Mouse (Mus musculus): ENCODE data around the gene Gm21954.
A peak's percentile ranks its signal among the peaks of the same experiment; 100 is the strongest.

Gm21954 gene

DNA sequence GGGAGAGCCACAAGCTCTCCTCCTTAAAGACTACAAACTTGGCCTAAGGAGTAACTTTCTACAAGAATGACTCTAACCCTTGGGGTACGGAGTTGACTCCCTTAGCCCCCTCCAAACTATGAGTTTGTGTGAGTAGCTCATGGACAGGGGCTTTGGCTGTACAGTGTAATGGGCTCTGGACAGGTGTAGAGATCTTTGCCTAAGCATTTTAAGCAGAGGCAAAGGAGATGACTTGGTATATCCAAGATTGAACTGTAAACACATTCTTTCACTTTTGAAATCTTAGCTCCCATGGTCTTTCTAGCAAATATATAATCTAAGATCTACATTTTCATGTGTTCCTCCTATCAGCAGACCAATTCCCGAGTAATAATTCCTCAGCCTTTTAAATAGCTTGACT is at the start of gene Gm21954:
Gm21954 (minus strand) TSS at position 101 of the 400 bp plus-strand sequence.
- DNase-seq (ENCODE audit: low read depth, low spot score) = no peak

DNA sequence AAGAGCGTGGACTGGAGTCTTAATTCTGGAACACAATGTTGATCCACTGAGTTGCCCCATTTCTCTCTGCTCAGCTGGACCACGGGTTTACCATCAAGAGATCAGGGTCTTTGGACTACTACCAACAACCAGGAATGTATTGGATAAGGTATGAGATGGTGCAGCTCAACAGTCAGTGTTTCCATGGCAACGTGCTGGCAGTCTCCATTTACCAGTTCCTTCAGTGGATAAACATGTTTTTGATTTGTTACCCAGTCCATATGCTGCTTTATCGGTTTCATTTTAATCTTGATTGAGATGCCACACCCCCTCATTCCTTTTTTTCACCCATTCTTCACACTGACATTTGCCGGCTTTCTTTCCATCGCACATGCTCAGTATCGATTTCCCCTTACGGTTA is 49.8 kb upstream of the Gm21954 start:
- no peak for DNase-seq (ENCODE audit: low read depth, low spot score)

DNA sequence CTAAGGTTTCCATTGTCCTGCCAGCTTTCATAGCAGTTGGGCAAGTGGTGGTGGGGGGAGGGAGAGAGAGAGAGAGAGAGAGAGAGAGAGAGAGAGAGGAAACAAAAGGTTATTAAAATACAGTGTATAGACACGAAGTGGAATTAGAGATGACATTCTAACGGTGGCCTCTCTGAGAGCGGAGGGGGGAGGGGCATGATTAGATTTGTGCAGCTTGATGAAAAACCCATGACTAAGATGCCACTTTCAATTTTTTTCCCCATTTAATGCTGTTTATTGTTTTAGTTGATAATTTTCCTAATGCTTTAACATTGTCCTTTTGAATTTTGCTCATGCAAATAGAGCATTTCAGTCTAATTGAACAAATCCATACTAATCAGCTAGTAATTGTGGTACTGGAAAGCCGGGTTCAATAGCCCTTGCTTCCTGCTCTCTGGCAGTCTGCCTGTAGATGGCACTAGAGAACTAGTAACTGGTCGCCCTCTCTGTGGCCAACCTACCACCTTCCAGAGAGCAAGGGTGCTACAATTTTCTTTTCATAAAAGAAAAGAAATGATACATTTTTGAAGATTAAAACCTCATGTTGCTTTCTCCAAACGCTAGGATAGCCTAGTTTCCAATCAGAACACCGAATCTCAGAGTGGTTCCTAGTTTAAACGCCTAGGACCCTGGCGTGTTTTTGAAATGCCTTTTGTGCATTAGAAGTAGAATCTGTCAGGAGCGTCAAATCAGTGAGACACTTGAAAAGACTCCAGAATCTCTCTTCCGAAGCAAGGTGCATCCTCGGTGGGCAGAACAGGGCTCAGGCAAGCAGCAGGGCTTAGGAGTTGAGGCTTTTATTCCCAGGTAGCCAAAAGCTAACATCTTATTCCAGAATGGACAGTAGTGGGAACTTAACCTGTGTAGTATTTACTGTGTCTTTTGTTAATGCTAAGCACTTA is 48.5 kb upstream of the Gm21954 start:
- DNase-seq (ENCODE audit: low read depth, low spot score) = peak; percentile 58

DNA sequence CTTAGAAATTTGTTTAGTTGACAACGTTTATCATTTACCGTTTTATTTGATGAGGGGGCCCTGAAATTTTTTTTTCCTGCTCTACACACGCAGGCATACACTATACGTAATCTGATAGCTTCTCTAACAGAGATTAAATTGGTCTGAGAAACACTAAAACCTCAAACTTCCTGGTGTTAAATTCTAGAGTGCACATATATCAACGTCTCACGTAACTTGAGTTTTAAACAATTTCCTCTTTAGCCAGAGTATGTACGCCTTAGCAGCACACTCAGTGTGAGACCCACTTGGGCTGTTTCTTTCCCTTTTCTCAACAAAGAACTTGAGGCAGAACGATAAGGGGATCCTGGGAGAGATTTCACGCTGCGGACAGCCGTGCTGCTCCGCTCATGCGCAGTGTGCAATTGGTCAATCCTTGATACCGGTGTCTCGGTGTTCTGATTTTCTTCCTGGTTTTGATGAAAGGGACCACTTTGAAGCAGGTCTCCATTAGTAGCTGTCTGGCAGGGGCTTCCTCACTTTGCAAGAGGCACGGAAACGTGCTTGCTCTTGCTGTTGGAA is 45.5 kb upstream of the Gm21954 start:
- no peak for DNase-seq (ENCODE audit: low read depth, low spot score)

DNA sequence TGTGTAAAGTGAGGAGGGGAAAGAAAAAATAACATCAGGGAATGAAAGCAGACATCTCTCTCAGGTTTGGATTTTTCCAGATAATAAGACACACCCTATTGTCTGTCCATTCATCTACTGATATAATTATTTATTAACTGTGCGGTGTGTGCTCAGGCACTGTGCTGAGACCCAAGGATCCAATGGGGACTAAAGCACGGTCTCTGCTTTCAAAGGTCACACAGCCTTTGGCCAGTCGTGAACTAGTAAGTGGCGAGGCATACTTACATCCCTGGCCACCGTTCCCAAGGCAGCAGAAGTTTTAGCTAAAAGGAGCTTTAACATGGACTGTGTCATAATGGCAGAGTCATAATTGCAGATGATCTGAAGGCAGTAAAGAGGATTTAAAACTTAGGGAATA is 44.0 kb upstream of the Gm21954 start:
- no peak for DNase-seq (ENCODE audit: low read depth, low spot score)

DNA sequence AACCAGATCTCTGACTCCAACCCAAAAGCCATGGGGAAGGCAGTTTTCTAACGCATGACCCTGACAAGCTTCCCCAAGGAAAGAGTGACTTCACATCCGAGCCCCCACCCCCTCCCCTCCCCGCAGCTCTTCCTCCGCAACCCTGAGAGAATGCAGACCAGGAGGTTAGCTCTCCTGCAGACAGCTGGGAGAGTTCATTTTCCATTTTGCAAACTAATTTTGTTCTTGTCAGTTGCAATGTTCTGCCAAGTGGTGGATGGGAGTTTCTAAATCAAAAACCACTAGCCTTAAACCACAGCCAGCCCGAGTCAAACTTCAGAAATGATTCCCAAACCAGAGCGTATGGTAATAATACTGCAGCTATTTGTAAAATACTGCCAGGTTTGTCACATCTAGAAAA is 39.6 kb upstream of the Gm21954 start:
- peak; percentile 34 for DNase-seq (ENCODE audit: low read depth, low spot score)

DNA sequence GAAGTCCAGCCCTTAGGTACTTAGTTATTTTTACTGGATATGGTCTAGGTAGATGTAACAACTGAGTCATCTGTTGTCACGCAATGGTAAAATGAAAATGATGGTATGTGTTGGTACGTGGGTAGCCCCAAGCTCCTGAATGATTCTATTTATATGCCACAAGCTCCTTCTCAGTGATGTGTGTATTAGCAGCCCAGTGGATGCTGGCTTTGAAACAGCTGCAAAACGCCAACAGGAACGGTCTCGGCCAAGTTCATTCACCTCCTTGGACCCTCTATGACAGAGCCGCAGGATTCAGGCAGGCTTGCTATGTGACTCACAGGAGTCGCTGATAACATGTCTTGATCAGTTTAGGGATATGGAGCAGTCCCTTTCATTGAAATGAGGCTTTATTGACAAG is 38.2 kb upstream of the Gm21954 start:
- DNase-seq (ENCODE audit: low read depth, low spot score) = no peak

DNA sequence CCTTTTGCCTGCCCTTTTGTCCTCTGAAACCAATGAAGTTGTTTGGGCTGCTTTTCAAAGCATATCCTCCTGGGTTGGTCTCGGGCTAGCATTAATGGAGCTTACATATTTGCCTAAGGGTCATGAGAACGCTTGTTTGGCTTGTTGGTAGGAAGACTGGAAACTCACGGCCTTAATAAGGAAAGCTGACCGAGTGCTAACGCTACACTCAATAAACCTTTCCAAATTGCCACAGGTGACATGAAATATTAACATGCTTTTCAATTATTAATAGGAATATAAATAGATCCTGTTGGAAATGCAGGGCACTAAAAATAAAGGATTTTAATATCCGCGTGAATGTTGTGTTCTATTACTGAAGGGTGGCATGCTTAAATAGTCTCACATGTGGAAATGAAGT is 27.3 kb upstream of the Gm21954 start:
- DNase-seq (ENCODE audit: low read depth, low spot score) = no peak

DNA sequence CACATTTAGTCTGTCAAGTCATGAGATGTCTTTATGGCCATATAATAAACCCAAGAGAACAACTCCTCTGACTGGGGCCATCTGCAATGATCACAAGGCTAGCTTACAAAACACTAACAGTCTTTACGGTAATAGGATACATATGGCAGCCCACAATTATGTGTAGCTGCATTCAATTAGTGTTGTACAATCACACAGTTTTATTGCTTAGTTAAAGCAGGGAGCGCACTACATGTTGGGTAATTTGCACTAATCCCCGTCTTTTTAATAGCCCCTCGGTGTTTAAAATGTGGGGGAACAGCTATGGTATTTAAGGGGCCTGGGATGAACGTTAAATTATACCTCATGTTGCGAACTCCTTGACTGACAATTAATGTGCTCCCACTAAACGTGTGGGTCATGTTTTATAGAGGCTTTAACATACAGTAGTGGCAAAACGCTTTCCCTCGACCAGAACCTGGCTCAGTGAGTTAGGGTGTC is 24.5 kb upstream of the Gm21954 start:
- DNase-seq (ENCODE audit: low read depth, low spot score) = no peak

DNA sequence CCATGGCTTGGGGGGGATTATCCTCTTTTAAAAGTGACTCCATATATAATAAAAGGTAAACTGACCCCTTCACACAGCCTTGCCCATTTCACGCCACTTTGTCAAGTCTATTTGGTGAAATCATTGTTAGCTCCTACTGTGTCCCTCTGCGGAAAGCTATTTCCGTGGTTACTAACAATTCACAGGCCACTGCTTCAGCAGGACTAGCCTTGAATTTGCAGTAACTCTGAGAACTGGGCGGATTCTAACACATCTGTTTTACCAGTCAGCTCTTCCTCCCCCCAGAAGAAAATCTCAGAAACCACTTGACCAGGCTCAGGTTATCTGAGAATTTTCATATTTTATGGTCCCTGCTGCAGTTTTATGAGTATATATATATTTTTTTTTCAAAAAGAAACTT is 23.9 kb upstream of the Gm21954 start:
- DNase-seq (ENCODE audit: low read depth, low spot score) = no peak

DNA sequence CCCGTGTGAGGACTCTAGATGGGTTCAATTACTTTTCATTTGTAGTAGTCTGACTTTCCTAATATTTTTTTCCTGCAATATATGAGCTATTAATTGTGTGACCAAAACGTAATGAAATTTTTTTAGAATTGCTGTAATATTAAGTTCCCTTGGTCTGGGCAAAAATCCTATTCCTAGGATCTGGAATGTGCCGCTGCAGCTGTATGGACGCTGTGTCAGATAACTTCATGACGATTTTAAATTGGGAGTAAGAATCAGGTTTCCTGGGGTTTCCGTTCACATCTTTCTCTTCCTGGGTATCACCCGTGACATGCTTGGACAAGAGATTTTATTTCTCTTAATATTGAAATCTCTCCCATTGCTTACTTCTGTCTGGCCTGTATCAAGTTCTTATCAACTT is 23.2 kb upstream of the Gm21954 start:
- DNase-seq (ENCODE audit: low read depth, low spot score) = no peak

DNA sequence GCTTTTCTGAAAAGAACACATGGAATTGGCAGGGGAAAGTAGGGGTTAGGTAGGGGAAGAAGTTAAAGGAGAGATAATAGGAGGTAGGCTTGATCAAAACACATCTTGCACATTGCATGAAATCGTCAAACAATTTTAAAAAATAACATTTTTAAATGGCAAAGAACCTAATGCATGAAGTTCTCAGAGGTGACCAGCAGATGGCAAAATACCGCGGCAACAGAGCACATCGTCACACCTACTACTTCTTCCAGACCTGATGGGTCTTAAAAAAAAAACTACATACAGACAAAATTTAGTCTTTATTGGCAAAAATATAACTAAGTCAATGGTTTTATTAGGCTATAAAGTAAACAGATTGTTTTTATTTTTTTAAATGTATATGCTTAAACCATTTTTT is 22.3 kb upstream of the Gm21954 start:
- DNase-seq (ENCODE audit: low read depth, low spot score) = no peak

DNA sequence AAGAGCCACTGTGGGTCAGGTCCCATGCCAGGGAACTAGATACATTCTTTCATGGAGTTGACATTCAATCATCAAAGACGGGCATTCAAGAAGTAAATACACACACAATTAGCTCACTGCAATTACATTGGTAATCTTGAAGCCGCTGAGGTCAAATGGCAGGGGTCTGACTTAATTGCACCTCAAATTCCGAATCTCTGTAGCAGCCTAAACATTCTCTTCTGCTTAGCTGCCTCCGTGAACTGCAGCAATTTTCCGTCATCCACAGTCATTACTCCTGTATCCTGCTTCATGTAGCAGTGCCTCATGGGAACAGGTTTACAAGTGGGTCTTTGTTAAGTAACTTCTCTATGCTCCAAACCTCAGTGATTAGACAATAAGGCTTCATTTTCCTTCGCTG is 20.0 kb upstream of the Gm21954 start:
- DNase-seq (ENCODE audit: low read depth, low spot score) = no peak

DNA sequence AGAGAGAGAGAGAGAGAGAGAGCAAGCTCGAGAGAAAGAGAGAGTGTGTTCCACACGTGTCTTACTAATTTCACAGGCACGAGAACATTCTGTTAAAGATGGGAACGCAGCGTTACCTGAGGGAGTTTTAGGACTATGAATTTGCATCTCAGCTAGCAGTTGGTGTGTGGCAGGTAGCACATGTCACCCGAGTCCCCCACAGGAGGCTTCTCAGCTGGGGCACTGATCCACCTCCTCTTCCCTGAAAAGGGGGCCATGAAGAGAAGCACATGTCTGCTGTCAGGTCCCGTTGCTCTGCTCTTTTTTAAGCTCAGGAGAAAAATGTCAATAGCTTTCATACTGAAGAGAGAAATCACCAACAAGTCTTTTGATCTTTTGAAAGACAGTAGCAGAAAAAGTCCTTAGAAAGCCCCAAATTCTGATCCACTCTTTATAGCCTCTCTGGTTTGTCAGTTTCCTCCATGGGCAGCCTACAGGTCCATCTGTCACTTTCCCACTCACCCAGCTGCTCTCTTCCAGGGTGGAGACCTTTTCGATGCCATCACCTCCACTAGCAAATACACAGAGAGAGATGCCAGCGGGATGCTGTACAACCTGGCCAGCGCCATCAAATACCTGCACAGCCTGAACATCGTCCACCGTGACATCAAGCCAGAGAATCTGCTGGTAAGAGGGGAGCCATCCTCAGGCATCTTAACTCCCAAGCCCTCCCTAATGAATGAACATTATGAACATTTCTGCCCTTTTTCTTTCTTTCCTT is 17.4 kb upstream of the Gm21954 start:
- no peak for DNase-seq (ENCODE audit: low read depth, low spot score)

DNA sequence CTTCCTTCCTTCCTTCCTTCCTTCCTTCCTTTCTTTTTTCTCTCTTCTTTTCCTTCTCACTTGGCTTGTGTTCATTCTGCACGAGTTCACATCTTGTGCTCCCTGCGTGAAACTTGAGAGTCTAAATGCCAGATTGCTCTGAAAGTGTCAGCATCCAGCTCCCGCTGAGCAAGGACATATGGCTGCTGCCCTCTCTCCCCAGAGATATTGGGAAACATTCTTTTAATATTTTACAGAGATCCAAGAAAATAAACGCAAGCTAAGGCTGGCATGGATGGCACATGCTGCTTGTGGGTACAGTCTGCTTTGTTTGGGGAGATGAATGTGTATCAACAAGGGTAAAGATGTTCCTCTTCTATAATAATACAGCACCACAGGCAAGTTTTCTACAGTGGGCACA is 11.3 kb upstream of the Gm21954 start:
- no peak for DNase-seq (ENCODE audit: low read depth, low spot score)

DNA sequence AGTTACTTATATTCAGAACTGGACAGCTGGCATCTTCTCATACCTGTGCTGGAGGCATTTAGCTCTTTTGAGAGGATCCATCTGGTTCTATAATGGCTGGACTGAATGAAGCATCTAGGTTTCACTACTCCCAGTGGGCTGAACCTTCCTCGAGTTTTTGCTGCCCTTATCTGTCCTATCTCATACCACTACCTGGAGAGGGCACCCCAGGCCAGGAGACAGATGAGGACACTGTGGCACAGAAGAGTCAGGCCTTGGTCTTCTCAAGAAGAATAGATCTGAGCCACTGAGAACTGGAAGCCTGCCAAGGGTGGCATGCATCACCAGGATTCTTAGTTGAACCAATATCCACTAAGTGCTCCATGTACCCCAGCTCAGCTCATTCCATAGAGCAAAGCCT is 9.1 kb upstream of the Gm21954 start:
- no peak for DNase-seq (ENCODE audit: low read depth, low spot score)

DNA sequence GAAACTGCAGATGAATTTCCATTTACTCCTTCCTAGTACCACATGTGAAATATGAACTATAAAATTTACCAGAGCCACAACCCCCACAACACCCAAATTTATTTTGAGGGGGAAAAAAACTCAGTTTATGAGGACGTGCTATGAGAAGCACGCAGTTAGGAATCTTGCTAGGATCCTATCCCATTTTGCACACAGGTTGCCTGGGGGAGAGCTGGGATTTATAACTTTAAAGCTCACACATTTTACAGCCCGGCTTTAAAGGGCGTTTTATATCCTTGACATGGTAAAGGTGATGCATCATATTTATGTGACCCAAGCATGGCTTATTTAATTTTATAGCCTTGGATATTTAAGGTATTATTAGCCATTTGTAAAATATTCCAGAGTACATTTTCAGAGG is 7.3 kb upstream of the Gm21954 start:
- DNase-seq (ENCODE audit: low read depth, low spot score) = no peak

DNA sequence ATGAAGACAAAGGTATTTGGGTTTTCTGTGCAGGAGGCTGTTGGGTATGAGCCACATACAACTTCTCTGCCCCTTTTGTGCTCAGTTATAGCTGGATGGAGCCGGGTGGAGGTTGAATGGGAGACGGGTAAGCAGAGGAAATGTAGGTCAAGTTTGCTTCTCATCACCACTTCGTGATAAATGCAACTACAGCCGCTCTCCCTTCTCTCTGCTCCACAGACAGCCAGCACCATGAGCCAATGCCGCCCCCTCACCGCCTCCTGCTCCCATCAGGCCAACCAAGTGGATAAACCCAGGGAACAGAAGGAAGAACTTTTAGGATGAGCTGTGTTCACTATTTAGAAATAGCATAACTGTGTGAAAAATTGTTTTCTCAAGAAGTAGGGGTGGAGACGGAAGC is 4.7 kb upstream of the Gm21954 start:
- DNase-seq (ENCODE audit: low read depth, low spot score) = no peak

DNA sequence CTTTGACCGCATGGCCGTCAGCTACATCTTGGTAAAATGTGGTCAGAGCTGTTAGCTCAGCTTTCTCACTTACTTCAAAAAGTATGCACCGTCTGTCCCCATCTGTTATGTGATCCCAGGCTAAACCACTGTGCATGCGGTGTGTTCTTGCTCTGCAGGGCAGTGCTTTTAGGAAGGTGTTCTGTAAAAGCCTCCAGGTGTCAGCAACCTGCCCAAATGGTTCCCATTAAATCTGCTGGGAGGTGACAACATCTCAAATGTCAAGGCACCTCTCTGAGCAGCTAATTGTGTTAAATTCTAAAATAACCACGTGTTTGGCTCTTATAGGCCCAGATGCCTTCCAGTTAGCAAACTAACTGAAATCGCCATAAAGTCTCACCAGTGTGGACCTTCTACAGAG is 1.1 kb upstream of the Gm21954 start:
- no peak for DNase-seq (ENCODE audit: low read depth, low spot score)

DNA sequence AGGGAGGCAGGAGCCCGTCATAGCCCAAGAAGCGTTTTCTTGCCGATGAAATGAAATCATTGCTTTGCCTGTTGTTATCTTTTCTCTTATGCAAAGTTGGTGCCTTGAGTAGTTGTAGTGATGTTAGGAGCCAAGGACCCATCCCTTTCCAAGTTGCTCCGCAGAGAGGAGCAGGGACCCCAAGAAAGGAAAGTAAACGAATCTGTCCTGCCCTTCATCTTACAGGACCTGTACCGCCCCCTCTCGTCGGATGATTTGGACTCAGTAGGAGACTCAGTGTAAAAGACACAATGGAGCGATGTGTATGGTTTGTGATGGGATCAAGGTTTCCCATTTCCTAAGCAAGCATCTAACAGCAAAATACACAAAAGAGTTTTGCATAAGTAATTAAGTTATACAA is 5.7 kb downstream of the Gm21954 start:
- DNase-seq (ENCODE audit: low read depth, low spot score) = no peak

DNA sequence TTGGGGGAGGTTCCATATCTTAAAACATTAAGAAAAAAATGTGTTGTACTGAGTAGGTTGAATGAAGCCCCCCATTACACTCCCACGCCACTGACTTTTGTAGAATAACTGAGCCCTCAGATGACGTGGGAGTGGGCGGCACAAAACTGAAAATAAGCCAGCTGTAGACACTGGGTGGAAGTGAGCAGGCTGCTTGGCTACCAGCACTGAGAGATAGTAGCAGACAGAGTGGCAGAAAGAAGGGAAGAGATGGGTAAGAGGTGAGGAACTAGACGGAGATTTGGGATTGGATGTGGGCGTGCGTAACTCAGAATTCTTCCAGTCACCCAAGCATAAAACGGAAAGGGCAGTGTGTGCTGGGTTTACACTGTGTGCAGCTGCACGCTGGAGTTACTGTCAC is 6.2 kb downstream of the Gm21954 start:
- DNase-seq (ENCODE audit: low read depth, low spot score) = no peak

DNA sequence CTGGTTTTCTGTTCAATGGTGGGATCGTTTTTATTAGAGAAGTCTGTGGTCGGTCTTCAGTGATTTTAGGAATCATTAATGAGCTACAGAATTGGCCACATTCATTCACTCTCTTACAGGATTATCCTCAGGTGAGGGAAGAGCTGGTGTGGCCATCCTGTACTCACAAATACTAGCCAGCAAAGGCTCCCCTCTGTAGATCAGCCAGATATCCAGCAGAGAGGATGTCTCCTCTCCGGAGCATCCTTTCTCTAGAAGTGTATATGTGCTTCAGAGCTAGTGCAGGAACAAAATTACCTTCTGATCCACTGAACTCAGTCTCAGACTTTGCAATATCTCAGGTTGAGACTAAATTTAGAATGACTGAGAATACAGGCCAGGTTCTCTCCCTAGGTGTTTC is 7.8 kb downstream of the Gm21954 start:
- DNase-seq (ENCODE audit: low read depth, low spot score) = no peak

Data from skeletal muscle tissue, adult 2 months (tissue).